Mouse (Mus musculus): ENCODE data around the gene Chat. TPM values are rescaled to one million over a fixed set of nuclear protein-coding genes. Genes with fewer than 3 reads are reported as not detected.
A peak's percentile ranks its signal among the peaks of the same experiment; 100 is the strongest.

Chat gene
- polyA plus RNA-seq (2012; fragmentation: generic; extraction: Trizol) = not detected
- long read RNA-seq, experiment 1 = 0 reads
- long read RNA-seq, experiment 2 = 0 reads

DNA sequence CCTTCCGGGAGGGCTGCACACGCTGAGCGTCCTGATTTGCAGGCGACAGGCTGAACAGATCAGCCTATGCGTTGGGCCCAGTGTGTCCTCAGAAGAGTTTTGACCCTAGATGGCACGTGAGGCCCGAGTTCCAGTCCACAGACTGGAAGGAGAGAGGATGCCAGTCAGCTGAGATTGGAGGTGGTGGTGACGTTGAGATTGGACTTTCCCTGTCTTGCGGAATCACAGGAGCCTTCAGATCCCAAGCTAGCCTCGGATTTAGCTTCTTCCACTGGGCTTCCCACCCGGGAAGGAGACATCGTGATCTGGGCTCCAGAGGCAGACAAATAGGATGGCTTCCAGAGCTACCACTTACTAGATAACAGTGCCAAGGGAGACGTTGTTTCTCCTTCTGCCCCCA, at the start of gene Chat:
Gene Chat (minus strand): TSS at position 101 of the 400 bp plus-strand sequence.
- no peaks in the 10 kb centered on the region for H3K36me3 ChIP-seq (ENCODE audit: control insufficient read depth, insufficient read depth)
- no peaks in the 10 kb centered on the region for H3K79me2 ChIP-seq (ENCODE audit: control insufficient read depth, insufficient read depth)
- H3K79me3 ChIP-seq (ENCODE audit: low read depth) = no peaks in the 10 kb centered on the region
- H3K4me3 ChIP-seq (ENCODE audit: insufficient read depth, poor library complexity, severe bottlenecking) = no peak within 1 kb of the TSS
- no peak for TF ChIP-seq FOSL1 (IDR thresholded peaks at IDR 0.05; ENCODE audit: insufficient read depth, low read length, poor library complexity, severe bottlenecking)
- no peak for TF ChIP-seq MYOG (IDR thresholded peaks at IDR 0.05; ENCODE audit: control insufficient read depth, extremely low read depth, insufficient read length)
- no peak for TF ChIP-seq MYOD1 (IDR thresholded peaks at IDR 0.05; ENCODE audit: control insufficient read depth, insufficient read length, low read depth)
- TF ChIP-seq CEBPB (IDR thresholded peaks at IDR 0.05; ENCODE audit: low read depth) = no peak
- no peak for TF ChIP-seq CTCF (IDR thresholded peaks at IDR 0.05; ENCODE audit: control insufficient read depth, insufficient read depth, insufficient read length)
- TF ChIP-seq MAX (IDR thresholded peaks at IDR 0.05) = no peak
- TF ChIP-seq USF1 (IDR thresholded peaks at IDR 0.05; ENCODE audit: low read depth) = no peak
- no peak within 1 kb of the TSS for H3ac ChIP-seq (ENCODE audit: control insufficient read depth, insufficient read length, low read depth)
- peaks cover 47% of the 10 kb centered on the region for H3K27me3 ChIP-seq (ENCODE audit: control insufficient read depth, insufficient read depth, insufficient read length)

DNA sequence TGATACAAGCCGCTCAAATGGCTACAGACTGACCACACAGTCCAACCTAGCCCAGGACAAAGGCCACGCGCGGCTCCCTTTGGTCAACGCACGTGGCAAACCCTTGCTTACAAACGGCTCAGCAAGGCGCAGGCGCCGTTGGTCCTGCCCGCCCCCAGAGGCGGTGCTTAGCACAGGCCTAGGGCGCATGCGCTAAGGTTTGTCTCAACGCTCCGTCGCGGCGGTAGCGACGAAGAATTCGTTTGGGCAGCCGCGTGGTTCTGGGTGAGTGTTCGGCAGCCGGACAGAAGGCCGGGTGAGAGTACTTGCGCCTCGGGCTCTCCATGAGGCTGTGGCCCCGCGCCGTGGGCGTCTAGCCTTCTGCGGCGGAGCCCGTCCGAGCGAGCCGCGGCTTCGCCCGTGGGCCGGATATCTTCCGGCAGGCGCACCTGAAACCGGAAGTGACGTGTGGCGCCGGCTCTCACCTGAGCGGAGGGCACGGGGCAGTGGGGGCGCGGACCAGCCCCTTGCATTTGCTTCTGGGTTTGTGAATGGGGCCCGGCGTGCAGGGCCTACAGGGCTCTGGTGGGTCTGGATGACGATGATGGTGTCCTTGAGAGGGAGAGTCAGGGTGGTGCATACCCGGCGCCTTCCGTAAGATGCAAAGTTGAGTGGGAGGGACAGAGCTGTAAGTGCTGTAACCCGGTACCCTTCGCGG, 47.7 kb upstream of the Chat start, which contains the start of gene Ercc6:
Gene Ercc6 (plus strand): TSS at position 186 of the 697 bp plus-strand sequence.
- Histone ChIP-seq H3K36me3 (ENCODE audit: control insufficient read depth, insufficient read depth) (peaks cover 36% of the 10 kb centered on the region), H3K27me3 (ENCODE audit: control insufficient read depth, insufficient read depth, insufficient read length) (no peaks in the 10 kb centered on the region), H3K79me3 (ENCODE audit: low read depth) (peaks cover 40% of the 10 kb centered on the region), H3ac (ENCODE audit: control insufficient read depth, insufficient read length, low read depth) (peak within 1 kb of the TSS; percentile 73), H3K4me3 (ENCODE audit: insufficient read depth, poor library complexity, severe bottlenecking) (peak within 1 kb of the TSS; percentile 68), H3K79me2 (ENCODE audit: control insufficient read depth, insufficient read depth) (peaks cover 51% of the 10 kb centered on the region)
- TF ChIP-seq CTCF (IDR thresholded peaks at IDR 0.05; ENCODE audit: control insufficient read depth, insufficient read depth, insufficient read length) (no peak), MYOD1 (IDR thresholded peaks at IDR 0.05; ENCODE audit: control insufficient read depth, insufficient read length, low read depth) (no peak), MAX (IDR thresholded peaks at IDR 0.05) (peak; percentile 99)

DNA sequence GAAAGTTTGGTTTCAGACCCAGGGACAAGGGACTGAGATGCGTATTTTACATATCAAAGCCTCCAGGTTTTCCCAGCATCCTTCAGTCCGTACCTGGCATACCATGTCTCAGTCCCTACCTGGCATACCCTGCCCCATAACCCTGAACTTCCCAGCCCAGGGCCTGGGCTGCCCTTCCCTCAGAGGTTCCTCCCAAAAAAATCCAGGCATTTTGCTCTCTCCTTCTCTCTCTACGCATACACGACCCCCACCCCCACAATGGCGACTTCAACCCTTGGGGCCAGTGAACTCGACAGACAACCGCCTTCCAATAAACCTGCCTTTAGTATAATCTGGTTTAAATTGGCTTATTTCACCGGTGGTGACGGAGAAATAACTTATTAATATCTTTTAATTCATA, 47.1 kb upstream of the Chat start:
- TF ChIP-seq CEBPB (IDR thresholded peaks at IDR 0.05; ENCODE audit: low read depth) (no peak), MYOG (IDR thresholded peaks at IDR 0.05; ENCODE audit: control insufficient read depth, extremely low read depth, insufficient read length) (no peak), CTCF (IDR thresholded peaks at IDR 0.05; ENCODE audit: control insufficient read depth, insufficient read depth, insufficient read length) (no peak), MAX (IDR thresholded peaks at IDR 0.05) (no peak), FOSL1 (IDR thresholded peaks at IDR 0.05; ENCODE audit: insufficient read depth, low read length, poor library complexity, severe bottlenecking) (no peak), USF1 (IDR thresholded peaks at IDR 0.05; ENCODE audit: low read depth) (no peak), MYOD1 (IDR thresholded peaks at IDR 0.05; ENCODE audit: control insufficient read depth, insufficient read length, low read depth) (no peak)
- peaks cover 46% of the 10 kb centered on the region for H3K79me2 ChIP-seq (ENCODE audit: control insufficient read depth, insufficient read depth)
- H3ac ChIP-seq (ENCODE audit: control insufficient read depth, insufficient read length, low read depth) = no peak overlapping the region
- peaks cover 30% of the 10 kb centered on the region for H3K36me3 ChIP-seq (ENCODE audit: control insufficient read depth, insufficient read depth)
- peaks cover 35% of the 10 kb centered on the region for H3K79me3 ChIP-seq (ENCODE audit: low read depth)
- no peak overlapping the region for H3K4me3 ChIP-seq (ENCODE audit: insufficient read depth, poor library complexity, severe bottlenecking)
- no peaks in the 10 kb centered on the region for H3K27me3 ChIP-seq (ENCODE audit: control insufficient read depth, insufficient read depth, insufficient read length)

GRCm38 (mm10) chr14:32509443-32509961, 43.7 kb upstream of the Chat start:
- H3K36me3 ChIP-seq (ENCODE audit: control insufficient read depth, insufficient read depth) = no peaks in the 10 kb centered on the region
- peaks cover 6% of the 10 kb centered on the region for H3K79me3 ChIP-seq (ENCODE audit: low read depth)
- no peak overlapping the region for H3ac ChIP-seq (ENCODE audit: control insufficient read depth, insufficient read length, low read depth)
- no peak for TF ChIP-seq MYOG (IDR thresholded peaks at IDR 0.05; ENCODE audit: control insufficient read depth, extremely low read depth, insufficient read length)
- no peak for TF ChIP-seq MYOD1 (IDR thresholded peaks at IDR 0.05; ENCODE audit: control insufficient read depth, insufficient read length, low read depth)
- TF ChIP-seq USF1 (IDR thresholded peaks at IDR 0.05; ENCODE audit: low read depth) = no peak
- TF ChIP-seq CEBPB (IDR thresholded peaks at IDR 0.05; ENCODE audit: low read depth) = no peak
- TF ChIP-seq MAX (IDR thresholded peaks at IDR 0.05) = no peak
- no peak for TF ChIP-seq CTCF (IDR thresholded peaks at IDR 0.05; ENCODE audit: control insufficient read depth, insufficient read depth, insufficient read length)
- TF ChIP-seq FOSL1 (IDR thresholded peaks at IDR 0.05; ENCODE audit: insufficient read depth, low read length, poor library complexity, severe bottlenecking) = no peak
- no peak overlapping the region for H3K4me3 ChIP-seq (ENCODE audit: insufficient read depth, poor library complexity, severe bottlenecking)
- H3K27me3 ChIP-seq (ENCODE audit: control insufficient read depth, insufficient read depth, insufficient read length) = no peaks in the 10 kb centered on the region
- peaks cover 12% of the 10 kb centered on the region for H3K79me2 ChIP-seq (ENCODE audit: control insufficient read depth, insufficient read depth)

DNA sequence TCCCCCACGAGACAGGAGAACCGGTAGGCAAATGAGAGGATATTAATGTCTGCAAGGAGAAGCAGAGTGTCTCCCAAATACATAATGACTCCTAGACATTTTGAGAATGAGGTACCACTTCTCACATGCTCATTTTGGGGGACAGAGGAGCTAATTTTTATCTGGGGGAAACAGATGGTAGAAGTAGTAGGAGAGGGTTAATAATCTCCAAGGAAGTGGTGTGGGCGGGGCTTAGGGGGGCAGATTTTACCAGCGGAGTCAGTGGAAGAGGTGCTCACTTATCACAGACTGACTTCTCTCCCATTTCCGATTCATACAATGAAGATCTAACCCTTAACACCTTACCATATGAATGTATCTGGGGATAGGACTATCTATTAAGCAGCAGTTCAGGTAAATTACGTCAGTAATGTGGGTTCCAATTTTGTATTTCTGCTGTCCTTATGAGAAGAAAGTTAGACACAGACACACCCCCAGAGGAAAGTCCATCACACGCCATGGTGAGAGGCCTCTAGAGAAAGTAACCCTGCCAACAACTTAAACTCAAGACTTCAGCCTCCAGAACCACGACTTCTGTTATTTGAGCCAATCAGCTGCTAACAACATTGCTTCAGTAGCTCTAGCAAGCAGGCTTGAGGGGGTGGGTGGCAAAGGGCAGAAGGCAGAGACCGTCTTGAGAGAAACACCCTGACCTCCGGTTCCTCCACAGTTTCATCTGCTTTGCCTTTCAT, 42.5 kb upstream of the Chat start:
- H3ac ChIP-seq (ENCODE audit: control insufficient read depth, insufficient read length, low read depth) = no peak overlapping the region
- no peak overlapping the region for H3K4me3 ChIP-seq (ENCODE audit: insufficient read depth, poor library complexity, severe bottlenecking)
- TF ChIP-seq MYOD1 (IDR thresholded peaks at IDR 0.05; ENCODE audit: control insufficient read depth, insufficient read length, low read depth) (no peak), MYOG (IDR thresholded peaks at IDR 0.05; ENCODE audit: control insufficient read depth, extremely low read depth, insufficient read length) (no peak), MAX (IDR thresholded peaks at IDR 0.05) (no peak), FOSL1 (IDR thresholded peaks at IDR 0.05; ENCODE audit: insufficient read depth, low read length, poor library complexity, severe bottlenecking) (no peak), CTCF (IDR thresholded peaks at IDR 0.05; ENCODE audit: control insufficient read depth, insufficient read depth, insufficient read length) (no peak), USF1 (IDR thresholded peaks at IDR 0.05; ENCODE audit: low read depth) (no peak), CEBPB (IDR thresholded peaks at IDR 0.05; ENCODE audit: low read depth) (no peak)
- H3K36me3 ChIP-seq (ENCODE audit: control insufficient read depth, insufficient read depth) = no peaks in the 10 kb centered on the region
- no peaks in the 10 kb centered on the region for H3K79me3 ChIP-seq (ENCODE audit: low read depth)
- H3K27me3 ChIP-seq (ENCODE audit: control insufficient read depth, insufficient read depth, insufficient read length) = no peaks in the 10 kb centered on the region
- H3K79me2 ChIP-seq (ENCODE audit: control insufficient read depth, insufficient read depth) = no peaks in the 10 kb centered on the region
